Mouse (Mus musculus) urinary bladder, postnatal 14 days (tissue): ENCODE data around the gene Vmn2r7.
"Not testable (repeated sequence)": the region's sequence is repeated elsewhere in the genome, so short reads cannot be mapped to it uniquely, and the experiment has no call there.

Experiments used
- DNase-seq: peaks from one replicate; pipeline ENCODE4 v3.0.0; 2021; ENCODE audit warnings: low spot score

Gene Vmn2r7

DNA sequence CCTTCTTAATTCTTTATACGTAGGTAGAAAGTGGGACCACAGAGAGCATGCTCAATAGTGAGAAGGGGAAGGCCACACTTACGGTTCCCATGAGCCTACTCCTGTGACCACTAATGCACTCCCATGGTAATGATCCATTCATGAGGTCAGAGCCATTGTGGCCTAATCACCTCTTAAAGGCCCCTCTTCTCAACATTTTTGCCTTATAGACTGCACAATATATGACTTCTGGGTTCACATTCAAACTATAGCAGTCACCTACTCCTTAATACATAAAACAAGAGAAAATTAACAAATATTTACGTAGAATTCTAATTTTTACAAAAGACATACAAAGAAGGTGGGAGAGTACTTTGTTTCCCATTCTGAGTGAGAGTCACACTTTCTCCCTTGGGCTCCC lies at the start of gene Vmn2r7:
Vmn2r7 (minus strand) TSS at position 101 of the 400 bp plus-strand sequence.
- DNase-seq = not testable (repeated sequence)

DNA sequence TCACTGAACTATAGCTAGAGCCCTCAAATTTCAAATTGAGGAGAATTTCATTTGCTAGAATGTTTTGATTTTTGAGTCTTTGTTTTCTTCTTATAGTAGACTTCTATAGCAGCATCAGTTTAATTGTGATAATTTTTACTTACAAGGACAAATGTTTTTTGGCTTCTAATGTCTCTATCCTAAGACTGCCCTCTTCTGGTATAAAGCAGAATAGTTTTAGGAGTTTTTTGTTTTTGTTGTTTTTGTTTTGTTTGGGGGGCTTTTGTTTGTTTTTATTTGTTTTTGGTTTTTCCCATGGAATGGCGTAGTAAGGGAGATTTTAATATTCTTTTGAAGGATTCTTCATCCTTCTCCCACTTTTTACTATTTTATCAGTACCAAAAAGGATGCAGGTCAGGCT lies 45.2 kb upstream of the Vmn2r7 start:
- DNase-seq = no peak

DNA sequence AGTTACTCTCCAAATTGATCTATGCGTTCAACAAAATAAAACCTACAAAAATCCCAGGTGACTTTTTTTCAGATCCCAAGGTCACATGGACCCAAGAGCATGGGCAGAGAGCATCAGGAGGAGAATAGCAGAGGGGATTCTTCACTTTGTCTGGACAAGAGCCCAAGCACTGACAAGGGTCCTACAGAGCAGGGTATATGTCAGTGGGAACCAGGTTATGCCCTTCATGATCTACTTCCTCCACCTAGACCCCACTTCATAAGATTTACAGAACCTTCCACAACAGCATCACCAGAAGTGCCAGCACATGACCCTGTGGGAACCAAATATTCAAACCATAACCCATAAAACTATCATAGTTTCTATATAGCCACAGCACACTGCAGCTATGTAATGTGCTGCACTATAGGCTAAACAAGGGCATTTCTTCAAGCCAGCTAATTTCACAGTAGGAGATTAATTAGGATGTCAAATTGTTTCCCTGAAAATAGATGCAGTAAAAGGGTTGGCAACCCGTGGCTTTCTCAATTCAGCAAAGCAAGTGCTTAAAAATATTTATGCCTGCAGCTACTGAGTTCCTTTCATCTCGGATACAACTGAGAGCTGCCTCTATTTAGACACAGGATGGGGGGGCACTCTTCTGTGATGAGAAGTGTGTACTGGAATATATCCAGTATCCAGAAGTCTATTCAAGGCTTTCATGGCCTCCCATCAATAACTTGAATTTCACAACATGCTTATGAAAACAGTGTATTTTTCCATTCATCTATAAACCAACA lies 33.8 kb upstream of the Vmn2r7 start:
- DNase-seq = no peak

DNA sequence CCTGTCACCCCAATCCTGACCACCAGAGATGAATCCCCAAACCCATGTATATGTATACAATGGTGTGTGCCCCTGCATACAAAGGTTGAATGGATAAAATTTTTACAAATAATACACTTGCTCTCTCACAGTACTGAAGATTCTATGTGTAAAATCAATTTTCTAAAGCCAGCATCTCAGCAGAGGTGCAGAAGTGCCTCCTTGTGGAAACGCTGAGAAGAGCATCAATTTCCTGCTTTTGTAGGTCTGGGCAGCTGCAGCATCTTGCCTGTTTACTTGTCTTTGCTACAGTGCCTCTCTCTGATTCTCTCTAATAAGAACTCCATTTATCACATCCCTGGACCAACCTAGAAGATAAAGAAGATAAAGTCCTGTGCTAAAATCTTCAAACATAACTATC lies 32.1 kb upstream of the Vmn2r7 start:
- DNase-seq = no peak

DNA sequence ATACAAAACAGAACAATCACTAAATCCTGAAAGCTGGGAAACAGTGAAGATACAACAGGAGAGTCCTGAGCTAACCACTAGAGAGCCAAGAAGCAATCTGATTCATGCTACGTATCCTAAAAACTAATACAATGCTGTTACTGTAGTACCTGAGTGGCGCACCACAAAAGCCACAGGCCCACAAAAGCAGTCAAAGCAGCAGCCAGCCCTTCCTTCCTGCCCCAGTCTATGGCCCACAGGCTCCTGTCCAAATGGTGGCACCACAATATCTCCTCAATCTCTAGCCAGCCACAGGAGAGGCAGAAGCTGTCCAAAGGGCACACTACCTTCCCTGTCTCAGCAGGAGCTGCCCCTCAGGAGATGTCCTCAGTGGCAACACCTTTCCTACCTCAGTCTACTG lies 1.7 kb downstream of the Vmn2r7 start:
- DNase-seq = no peak

DNA sequence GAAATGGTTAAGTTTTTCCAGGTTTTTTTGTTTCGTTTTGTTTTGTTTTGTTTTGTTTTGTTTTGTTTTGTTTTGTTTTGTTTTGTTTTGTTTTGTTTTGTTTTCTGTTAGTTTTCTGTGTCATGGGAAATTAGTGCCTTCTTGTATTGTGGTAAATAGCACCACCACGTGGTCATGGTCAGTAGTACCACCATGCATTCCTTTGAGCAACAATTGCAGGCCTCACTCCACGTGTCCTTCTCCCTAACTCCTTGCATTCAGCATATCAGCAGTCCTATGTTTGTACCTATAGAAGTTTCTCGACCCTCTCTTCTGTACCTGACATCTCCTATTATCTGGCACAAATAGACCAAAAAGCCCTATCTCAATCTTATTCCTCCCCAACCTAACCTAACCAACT lies 2.3 kb downstream of the Vmn2r7 start:
- peak; percentile 41 for DNase-seq

DNA sequence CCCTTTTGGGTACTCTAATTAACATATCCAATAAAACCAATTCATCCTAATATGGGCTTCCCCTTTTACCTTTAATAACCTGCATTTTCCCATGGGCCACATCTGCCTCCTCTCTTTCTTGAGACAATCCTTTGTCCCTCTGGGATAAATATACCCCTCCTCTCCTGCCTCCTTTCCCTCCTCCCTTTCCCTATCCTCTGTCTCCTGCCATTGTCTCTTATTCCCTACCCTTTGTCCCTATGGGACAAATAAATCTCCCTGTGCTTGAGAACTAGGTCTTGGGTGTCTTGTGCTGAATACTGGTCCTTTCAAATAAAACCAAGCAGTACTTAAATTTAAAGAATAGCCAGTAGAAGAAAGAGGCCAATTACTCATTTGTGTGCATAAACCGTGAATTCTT lies 13.4 kb downstream of the Vmn2r7 start:
- DNase-seq = no peak

DNA sequence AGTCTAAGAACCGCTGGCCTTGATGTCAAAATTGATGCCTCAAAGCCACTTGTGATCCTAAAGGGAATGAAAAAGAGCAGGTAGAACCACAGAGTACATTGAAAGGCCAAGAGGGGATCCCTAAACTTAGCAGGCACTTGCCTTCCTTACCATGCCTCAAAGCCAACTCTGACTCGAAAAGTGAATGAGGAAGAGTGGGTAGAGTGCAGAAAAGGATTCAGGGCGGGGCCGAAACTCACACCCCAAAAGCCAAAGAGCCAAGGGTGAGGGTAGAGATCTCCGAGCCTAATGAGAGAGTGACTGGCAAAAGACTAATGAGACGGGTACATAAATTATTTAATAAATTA lies 53.3 kb downstream of the Vmn2r7 start:
- DNase-seq = no peak

DNA sequence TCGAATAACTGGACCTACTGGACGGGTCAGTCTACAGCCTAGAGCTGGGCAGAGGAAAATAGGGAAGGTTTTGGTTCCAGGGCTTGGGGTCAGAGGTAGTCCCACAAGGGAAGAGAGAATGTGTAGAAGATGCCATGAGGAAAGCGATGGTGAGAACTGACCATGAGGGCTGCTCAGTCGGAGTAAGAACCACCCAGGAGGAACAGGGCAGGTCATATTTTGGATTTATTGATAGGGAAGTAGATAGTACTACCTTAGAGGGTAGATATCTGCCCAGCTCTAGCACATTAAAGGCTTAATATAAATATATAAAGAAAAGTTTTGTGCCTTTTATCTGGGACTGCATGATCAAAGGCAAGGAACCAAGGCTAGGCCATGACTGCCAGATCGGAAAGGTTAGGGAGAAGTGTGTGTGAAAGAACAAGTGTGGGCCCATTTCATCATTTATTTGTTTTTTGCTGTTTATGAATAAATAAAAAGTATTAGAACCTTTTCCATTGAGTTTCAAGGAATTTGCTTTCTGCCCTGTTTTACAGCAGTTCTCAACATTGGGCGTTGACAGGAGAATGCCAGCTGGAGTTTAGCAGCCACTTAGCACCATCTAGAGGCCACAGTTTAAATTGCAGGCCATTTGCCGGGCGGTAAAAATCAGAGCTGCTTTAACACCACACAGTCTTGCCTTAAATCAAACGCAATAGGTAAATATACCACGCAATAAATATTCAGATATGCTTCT lies 53.9 kb downstream of the Vmn2r7 start:
- DNase-seq = peak; percentile 45

DNA sequence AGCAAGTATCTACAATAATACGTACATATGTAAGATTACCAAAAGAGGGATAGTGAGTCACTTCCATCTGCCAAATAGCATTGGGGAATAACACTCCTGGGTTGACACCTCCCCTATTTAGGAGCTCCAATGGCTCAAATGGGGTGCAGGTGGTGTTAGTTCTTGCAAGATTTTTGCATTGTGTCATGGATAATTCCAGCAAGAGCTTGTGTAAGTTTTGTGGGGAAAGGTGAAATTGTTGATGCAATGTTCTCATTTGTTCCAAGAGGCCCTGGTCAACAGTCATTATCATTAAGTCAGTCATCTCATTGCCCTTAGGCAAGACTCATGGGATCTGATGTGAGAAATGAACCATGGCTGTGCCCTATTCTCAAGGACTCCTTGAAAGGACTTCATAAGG lies 61.7 kb downstream of the Vmn2r7 start:
- no peak for DNase-seq

DNA sequence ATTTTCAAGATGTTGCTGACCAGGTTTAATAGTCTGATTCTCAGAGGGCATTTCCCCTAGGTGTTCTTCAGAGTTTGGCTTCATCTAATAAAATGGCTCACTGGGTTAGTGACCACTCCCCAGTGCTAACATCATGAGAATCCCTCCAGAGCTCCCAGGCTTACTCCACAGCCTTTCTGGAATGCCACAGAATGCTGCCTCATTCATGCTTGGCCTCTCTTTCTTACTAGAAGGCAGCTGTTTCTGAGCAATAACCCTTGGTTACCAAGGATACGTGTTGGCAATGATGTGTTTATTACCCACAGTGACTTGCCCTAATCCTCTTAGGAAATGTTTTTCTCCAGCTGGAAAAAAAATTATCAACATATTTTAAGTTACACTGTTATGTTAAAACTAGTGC lies 72.4 kb downstream of the Vmn2r7 start:
- no peak for DNase-seq

DNA sequence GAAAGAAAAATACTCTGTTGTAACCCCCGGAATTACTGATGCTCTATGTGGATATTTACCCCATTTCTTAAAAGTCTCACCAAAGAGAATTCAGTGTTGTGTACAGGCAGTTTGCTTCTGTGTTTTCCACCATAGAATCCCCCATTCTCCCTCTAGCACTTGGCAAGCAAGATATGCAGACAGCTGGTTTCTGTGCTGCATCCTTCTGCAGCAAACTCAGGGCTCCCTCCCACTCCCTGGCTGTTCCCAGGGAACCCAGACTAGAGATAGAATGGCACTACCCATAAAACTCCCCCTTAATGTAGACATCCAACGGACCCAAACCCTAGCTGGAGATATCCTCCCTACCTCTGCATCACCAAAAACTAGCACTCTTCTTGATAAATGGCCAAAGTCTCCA lies 88.4 kb downstream of the Vmn2r7 start:
- DNase-seq = no peak

DNA sequence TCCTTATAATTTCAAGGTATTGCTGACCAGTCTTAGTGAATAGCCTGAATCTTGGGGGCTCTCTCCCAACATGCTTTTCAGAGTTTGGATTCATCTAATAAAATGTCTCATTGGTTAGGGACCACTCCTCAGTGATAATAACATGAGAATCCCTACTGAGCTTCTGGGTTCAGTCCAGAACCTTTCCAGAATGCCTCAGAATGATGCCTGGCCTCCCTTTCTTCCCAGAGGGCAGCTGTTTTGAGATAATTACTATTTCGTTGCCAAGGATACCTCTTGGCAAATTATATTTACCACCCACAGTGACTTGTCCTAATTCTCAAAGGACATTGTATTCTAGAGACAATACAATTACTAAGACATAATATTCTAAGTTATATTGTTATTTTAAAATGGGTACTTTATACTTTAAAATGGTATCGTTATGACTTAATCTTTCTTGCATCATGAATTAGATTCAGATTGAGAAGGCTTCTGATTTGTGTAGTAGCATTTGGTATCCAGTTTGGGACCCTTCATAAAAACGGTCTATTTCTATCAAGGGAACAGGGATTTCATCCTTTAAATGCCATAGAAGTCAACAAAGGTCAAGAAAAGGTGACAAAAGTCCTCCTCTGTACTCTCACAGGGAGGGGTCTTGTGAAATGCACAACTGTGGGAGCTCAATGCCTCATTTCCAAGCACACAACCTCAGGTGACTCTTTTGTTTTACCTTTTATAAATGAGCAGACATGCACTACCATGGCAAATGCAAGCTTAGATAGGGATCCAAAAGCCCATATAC lies 117.2 kb downstream of the Vmn2r7 start:
- not testable (repeated sequence) for DNase-seq

DNA sequence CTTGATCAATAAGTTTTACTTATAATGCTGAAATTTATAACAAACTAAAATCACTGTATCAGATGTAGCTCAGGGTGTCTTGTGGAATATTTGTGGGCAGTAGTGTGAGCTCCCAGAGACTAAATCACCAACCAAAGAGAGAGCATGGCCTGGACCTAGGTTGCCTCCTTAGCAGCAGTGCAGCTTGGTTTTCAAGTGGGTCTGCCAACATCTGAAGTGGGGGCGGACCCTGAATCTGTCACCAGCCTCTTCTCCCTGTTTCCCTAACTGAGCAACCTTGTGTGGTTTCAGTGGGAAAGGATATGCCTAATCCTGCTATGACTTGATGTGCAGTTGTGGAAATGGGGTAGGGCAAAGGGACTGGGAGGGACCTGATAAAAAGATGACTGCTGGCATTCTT lies 118.8 kb downstream of the Vmn2r7 start:
- not testable (repeated sequence) for DNase-seq

DNA sequence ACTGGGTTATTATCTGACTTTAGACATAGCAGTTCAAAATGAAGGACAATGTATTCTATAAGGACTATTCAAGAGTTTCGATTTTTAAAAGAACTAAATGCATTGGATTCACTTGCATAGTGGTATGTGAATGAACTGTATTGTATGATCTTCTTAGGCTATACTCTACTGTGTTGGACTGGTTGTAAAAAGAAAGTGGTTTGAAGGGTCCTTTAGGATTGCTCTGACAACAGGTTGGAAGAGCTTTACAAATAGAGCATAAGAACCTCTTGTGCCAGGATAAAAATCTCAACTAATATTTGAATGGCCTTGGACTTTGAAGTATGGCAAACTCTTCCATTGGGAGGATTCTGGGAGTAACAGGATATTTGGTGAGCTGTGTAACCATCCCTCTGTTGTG lies 168.5 kb downstream of the Vmn2r7 start:
- not testable (repeated sequence) for DNase-seq
